Mouse (Mus musculus) lung, embryonic 16.5 days (tissue): Measurements from ENCODE around the gene Cd83. TPM values are rescaled to one million over a fixed set of nuclear protein-coding genes. Genes with fewer than 3 reads are reported as not detected.

Experiments used
- ATAC-seq: fragments of 200-750 bp; cut with Nextera tagmentation; 2 replicates; pipeline ENCODE4 v1.8.0; 2017; ENCODE audit warnings: low read depth, mild to moderate bottlenecking, moderate library complexity
- H3K27ac ChIP-seq: fragments of 300-500 bp; sonication (generic); 2 replicates; pipeline ENCODE4 v1.5.1; 2014; ENCODE audit warnings: mild to moderate bottlenecking, control low read depth, low read length
- H3K27me3 ChIP-seq: fragments of 300-500 bp; sonication (generic); 2 replicates; pipeline ENCODE4 v1.6.1; 2014; ENCODE audit warnings: low read depth, low read length, mixed read lengths; ENCODE audit not compliant: control insufficient read depth, insufficient read depth
- H3K36me3 ChIP-seq: fragments of 300-500 bp; sonication (generic); 2 replicates; pipeline ENCODE4 v1.6.1; 2014; ENCODE audit warnings: low read length; ENCODE audit not compliant: control insufficient read depth, insufficient read depth
- H3K4me1 ChIP-seq: fragments of 300-500 bp; sonication (generic); replicated peaks from 2 replicates; pipeline ENCODE4 v1.6.1; 2014; ENCODE audit warnings: low read length, mixed read lengths; ENCODE audit not compliant: control insufficient read depth, insufficient read depth
- H3K4me2 ChIP-seq: fragments of 300-500 bp; sonication (generic); 2 replicates; pipeline ENCODE4 v1.6.1; 2014; ENCODE audit warnings: low read depth, low read length, control low read depth
- H3K4me3 ChIP-seq: fragments of 300-500 bp; sonication (generic); 2 replicates; pipeline ENCODE4 v1.5.1; 2014; ENCODE audit warnings: mild to moderate bottlenecking, low read length, control low read depth
- H3K9ac ChIP-seq: fragments of 300-500 bp; sonication (generic); 2 replicates; pipeline ENCODE4 v1.6.1; 2014; ENCODE audit warnings: low read length, control low read depth
- H3K9me3 ChIP-seq: fragments of 300-500 bp; sonication (generic); 2 replicates; pipeline ENCODE4 v1.6.1; 2016; ENCODE audit warnings: low read length; ENCODE audit not compliant: control insufficient read depth
- WGBS: fragments of 180-500 bp; shearing (Covaris S2); extraction: QIAGEN DNeasy Blood & Tissue Kit; methylation state at CpG from one replicate; pipeline ENCODE4 v1.1.7; 2014; 5-methylcytosine and 5-hydroxymethylcytosine counted together
- polyA plus RNA-seq: library from polyadenylated mRNA; unstranded; fragments of >200 nt; fragmentation: Nextera tagmentation; extraction: Ambion mirVana; gene quantifications from 2 replicates; pipeline ENCODE4 v1.2.1, GENCODE M21; 2015

The Cd83 gene
- polyA plus RNA-seq, 1 experiment from 2014 or later = 12.3 TPM

- H3K4me3 ChIP-seq = no peak overlapping the region
- no peak overlapping the region for H3K9ac ChIP-seq
- no peak for ATAC-seq
- WGBS = 52% methylated on average over 7 of the region's 7 CpGs
- H3K4me2 ChIP-seq = no peak overlapping the region
- H3K9me3 ChIP-seq = peaks cover 2% of the 10 kb centered on the region; the same call in 1 of the 2 replicates
- H3K27me3 ChIP-seq = no peaks in the 10 kb centered on the region
- no peak overlapping the region for H3K27ac ChIP-seq
- no peaks in the 10 kb centered on the region for H3K4me1 ChIP-seq
- no peaks in the 10 kb centered on the region for H3K36me3 ChIP-seq
These were observed 33.9 kb downstream of the Cd83 start for GRCm38 (mm10) chr13:43818307-43819019.

- no peak for ATAC-seq
- Histone ChIP-seq H3K4me1 (no peaks in the 10 kb centered on the region), H3K9ac (no peak overlapping the region), H3K4me2 (no peak overlapping the region), H3K36me3 (no peaks in the 10 kb centered on the region), H3K9me3 (peaks cover 2% of the 10 kb centered on the region; the same call in 1 of the 2 replicates), H3K27me3 (no peaks in the 10 kb centered on the region), H3K27ac (no peak overlapping the region), H3K4me3 (no peak overlapping the region)
- 77% methylated on average over 6 of the region's 6 CpGs for WGBS
These were observed 34.4 kb downstream of the Cd83 start for GRCm38 (mm10) chr13:43819020-43819310.

DNA sequence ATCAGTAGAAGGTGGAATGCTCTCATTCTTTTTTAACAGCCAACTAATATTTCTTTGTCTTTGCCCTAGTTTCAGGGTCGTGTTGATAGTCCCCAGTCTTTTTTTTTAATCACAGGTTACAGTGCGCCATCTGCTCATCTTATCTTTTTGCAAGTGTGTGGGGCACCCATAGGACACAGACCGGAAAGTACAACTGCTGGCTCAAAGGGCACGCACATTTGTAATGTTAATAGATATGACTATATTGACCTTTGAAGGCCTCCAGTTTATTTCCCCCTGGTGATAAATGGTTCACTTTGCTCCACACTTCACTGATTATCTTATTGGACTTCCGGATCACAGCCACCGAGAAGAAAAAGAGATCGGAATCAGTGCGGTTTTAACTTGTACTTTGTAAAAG is 35.5 kb downstream of the Cd83 start:
- no peaks in the 10 kb centered on the region for H3K4me1 ChIP-seq
- H3K27me3 ChIP-seq = no peaks in the 10 kb centered on the region
- no peak overlapping the region for H3K4me3 ChIP-seq
- 76% methylated on average over 8 of the region's 8 CpGs for WGBS
- no peak overlapping the region for H3K27ac ChIP-seq
- no peak overlapping the region for H3K9ac ChIP-seq
- ATAC-seq = no peak
- H3K4me2 ChIP-seq = no peak overlapping the region
- H3K36me3 ChIP-seq = no peaks in the 10 kb centered on the region
- peaks cover 2% of the 10 kb centered on the region; the same call in 1 of the 2 replicates for H3K9me3 ChIP-seq

DNA sequence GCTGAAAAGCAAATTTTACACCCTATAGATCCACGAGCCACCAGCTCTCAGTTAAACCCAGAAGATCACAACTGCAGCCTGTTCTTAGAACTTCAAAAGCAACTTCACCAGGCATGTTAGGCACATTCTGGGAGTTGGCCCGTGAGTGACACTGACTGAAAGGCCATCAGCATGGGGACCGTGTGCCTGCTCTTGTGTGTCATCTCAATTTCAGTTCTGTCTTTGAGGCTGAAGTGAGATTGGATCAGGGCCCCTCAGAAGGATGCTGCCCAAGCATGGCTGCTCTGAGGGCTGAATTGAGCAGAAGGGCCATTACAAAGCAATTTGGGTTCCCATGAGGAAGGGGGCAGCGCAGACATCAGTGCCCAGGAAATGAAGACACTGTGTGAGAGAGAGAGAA is 37.7 kb downstream of the Cd83 start:
- H3K9ac ChIP-seq = no peak overlapping the region
- ATAC-seq = no peak

DNA sequence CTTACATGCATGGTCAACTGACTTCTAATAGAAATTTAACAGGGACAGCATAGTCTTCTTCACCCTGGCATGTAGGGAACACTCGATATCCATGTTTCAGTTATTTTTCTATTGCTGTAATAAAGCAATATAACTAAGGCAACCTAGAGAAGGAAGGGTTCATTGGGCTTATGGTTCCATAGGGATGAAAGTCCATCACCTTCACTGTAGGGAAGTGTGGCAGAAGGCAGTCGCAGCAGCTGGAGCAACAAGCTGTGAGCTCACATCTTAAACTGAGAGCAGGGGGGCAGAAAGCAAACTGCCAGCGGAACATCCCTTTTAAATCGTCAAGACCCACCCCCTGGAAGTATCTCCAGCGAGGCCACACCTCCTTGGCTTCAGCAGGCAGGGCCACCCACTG is 44.1 kb downstream of the Cd83 start:
- Histone ChIP-seq H3K9ac (no peak overlapping the region), H3K27ac (no peak overlapping the region), H3K4me3 (no peak overlapping the region), H3K9me3 (no peaks in the 10 kb centered on the region; the same call in 1 of the 2 replicates), H3K4me1 (no peaks in the 10 kb centered on the region), H3K27me3 (no peaks in the 10 kb centered on the region), H3K36me3 (no peaks in the 10 kb centered on the region), H3K4me2 (no peak overlapping the region)
- 63% methylated on average over 5 of the region's 5 CpGs for WGBS
- ATAC-seq = no peak

More for the DNA sequence above, 37.7 kb downstream of the Cd83 start:
- no peak overlapping the region for H3K27ac ChIP-seq
- no peaks in the 10 kb centered on the region; the same call in 1 of the 2 replicates for H3K9me3 ChIP-seq
- H3K27me3 ChIP-seq = no peaks in the 10 kb centered on the region
- H3K36me3 ChIP-seq = no peaks in the 10 kb centered on the region
- WGBS = 71% methylated on average over 4 of the region's 4 CpGs
- no peak overlapping the region for H3K4me3 ChIP-seq
- H3K4me1 ChIP-seq = no peaks in the 10 kb centered on the region
- H3K4me2 ChIP-seq = no peak overlapping the region

GRCm38 (mm10) chr13:43830892-43831673 is 46.5 kb downstream of the Cd83 start:
- H3K27me3 ChIP-seq = no peaks in the 10 kb centered on the region
- no peaks in the 10 kb centered on the region; the same call in 1 of the 2 replicates for H3K9me3 ChIP-seq
- H3K4me3 ChIP-seq = no peak overlapping the region
- no peaks in the 10 kb centered on the region for H3K36me3 ChIP-seq
- no peaks in the 10 kb centered on the region; the same call in 1 of the 2 replicates for H3K4me1 ChIP-seq
- no peak overlapping the region for H3K9ac ChIP-seq
- ATAC-seq = no peak
- no peak overlapping the region for H3K4me2 ChIP-seq
- no peak overlapping the region for H3K27ac ChIP-seq
- 65% methylated on average over 8 of the region's 8 CpGs for WGBS

DNA sequence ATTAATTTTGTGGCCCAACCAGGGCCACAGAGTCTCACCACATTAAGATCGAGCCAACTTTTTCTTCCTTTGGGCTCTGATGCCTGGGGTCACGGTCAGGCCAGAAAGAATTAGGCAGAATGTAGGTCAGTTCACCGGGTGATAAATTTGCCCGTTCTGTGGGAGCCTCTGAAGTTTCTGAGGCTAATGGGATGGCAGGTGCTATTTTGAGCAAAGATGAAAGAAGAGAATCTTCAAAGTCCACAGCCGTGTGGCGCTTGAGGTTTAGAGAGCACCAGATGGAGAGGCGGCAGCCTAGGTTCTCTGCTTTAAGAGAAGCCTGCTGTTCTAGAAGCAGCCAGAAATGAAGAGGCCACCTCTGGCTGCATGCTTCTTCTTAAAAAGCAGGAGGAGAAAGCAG is 48.2 kb downstream of the Cd83 start:
- 43% methylated on average over 7 of the region's 7 CpGs for WGBS
- Histone ChIP-seq H3K36me3 (no peaks in the 10 kb centered on the region), H3K4me3 (no peak overlapping the region), H3K27me3 (no peaks in the 10 kb centered on the region), H3K27ac (no peak overlapping the region), H3K4me1 (no peaks in the 10 kb centered on the region; the same call in 1 of the 2 replicates), H3K4me2 (no peak overlapping the region), H3K9me3 (no peaks in the 10 kb centered on the region), H3K9ac (no peak overlapping the region)
- ATAC-seq = no peak

DNA sequence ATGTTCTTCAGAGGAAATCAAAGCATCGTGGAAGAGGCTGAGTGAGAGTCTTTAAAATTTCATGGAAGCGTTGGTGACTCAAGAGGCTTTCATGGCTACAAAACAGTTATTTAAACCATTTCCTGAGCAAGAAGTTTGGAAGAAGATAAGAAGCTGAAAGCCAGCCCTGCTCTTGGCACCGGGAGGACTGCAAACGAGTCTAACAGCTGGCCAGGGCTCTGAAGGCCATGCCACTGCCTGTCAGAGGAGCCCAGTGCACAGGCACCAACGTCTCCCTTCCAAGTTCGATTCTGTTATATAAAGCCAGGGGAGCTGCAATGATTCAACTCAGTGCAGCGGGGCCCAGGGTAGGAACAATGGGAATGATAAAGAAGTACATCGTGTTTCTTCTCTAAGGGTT is 51.8 kb downstream of the Cd83 start:
- no peaks in the 10 kb centered on the region for H3K27me3 ChIP-seq
- no peaks in the 10 kb centered on the region for H3K9me3 ChIP-seq
- H3K27ac ChIP-seq = no peak overlapping the region
- WGBS = 37% methylated on average over 8 of the region's 8 CpGs
- no peak for ATAC-seq
- no peaks in the 10 kb centered on the region; the same call in 1 of the 2 replicates for H3K4me1 ChIP-seq
- H3K4me3 ChIP-seq = no peak overlapping the region
- no peak overlapping the region for H3K4me2 ChIP-seq
- no peaks in the 10 kb centered on the region for H3K36me3 ChIP-seq
- no peak overlapping the region for H3K9ac ChIP-seq

DNA sequence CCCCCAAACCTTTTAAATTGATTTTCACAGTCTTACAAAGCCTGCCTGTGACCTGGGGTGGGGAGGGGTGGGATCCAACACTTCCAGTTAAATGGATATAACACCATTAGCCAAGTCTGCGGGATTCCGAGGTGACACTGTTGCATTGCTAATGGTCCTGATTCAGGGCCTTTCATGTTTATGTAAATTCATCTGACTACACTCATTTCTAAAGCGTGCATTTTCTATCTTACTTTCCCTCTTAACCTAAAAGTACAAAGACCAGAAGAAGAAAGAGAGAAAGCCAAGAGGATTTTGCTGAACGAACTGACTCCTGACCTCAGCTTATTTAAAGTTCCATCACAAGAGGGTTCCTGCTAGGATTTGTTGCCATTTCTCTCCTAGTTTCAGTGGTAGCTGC is 53.2 kb downstream of the Cd83 start:
- H3K36me3 ChIP-seq = no peaks in the 10 kb centered on the region
- no peak overlapping the region for H3K27ac ChIP-seq
- no peaks in the 10 kb centered on the region for H3K27me3 ChIP-seq
- H3K9me3 ChIP-seq = no peaks in the 10 kb centered on the region
- H3K9ac ChIP-seq = no peak overlapping the region
- H3K4me1 ChIP-seq = no peaks in the 10 kb centered on the region; the same call in 1 of the 2 replicates
- 40% methylated on average over 4 of the region's 4 CpGs for WGBS
- H3K4me3 ChIP-seq = no peak overlapping the region
- no peak for ATAC-seq
- H3K4me2 ChIP-seq = no peak overlapping the region
